Mouse (Mus musculus) forebrain, embryonic 14.5 days (tissue): ENCODE results near the gene Tom1l1. TPM values are rescaled to one million over a fixed set of nuclear protein-coding genes. Genes with fewer than 3 reads are reported as not detected.
"Not testable (repeated sequence)": the region's sequence is repeated elsewhere in the genome, so short reads cannot be mapped to it uniquely, and the experiment has no call there.

Experiments used
- ATAC-seq: fragments of 200-750 bp; cut with Nextera tagmentation; 2 replicates; pipeline ENCODE4 v1.8.0; 2017; ENCODE audit warnings: mild to moderate bottlenecking, moderate library complexity
- DNase-seq: peaks from one replicate; pipeline ENCODE4 v3.0.0-alpha.2; 2015; ENCODE audit warnings: low spot score
- H3K27ac ChIP-seq: fragments of 300-500 bp; sonication (generic); 2 replicates; pipeline ENCODE4 v1.5.1; 2014; ENCODE audit warnings: low read depth, mild to moderate bottlenecking, control low read depth, low read length, moderate library complexity
- H3K27me3 ChIP-seq: fragments of 300-500 bp; sonication (generic); replicated peaks from 2 replicates; pipeline ENCODE4 v1.6.1; 2014; ENCODE audit warnings: low read length, control low read depth, mixed read lengths; ENCODE audit not compliant: control insufficient read depth, insufficient read depth
- H3K36me3 ChIP-seq: fragments of 300-500 bp; sonication (generic); 2 replicates; pipeline ENCODE4 v1.6.1; 2014; ENCODE audit warnings: low read length, control low read depth; ENCODE audit not compliant: control insufficient read depth, insufficient read depth
- H3K4me1 ChIP-seq: fragments of 300-500 bp; sonication (generic); 2 replicates; pipeline ENCODE4 v1.6.1; 2014; ENCODE audit warnings: antibody characterized with exemption, low read length, control low read depth; ENCODE audit not compliant: control insufficient read depth, insufficient read depth
- H3K4me2 ChIP-seq: fragments of 300-500 bp; sonication (generic); 2 replicates; pipeline ENCODE4 v1.6.1; 2014; ENCODE audit warnings: mild to moderate bottlenecking, control low read depth, low read length
- H3K4me3 ChIP-seq: fragments of 300-500 bp; sonication (generic); 2 replicates; pipeline ENCODE4 v1.5.1; 2014; ENCODE audit warnings: low read depth, low read length, control low read depth
- H3K9ac ChIP-seq: fragments of 300-500 bp; sonication (generic); 2 replicates; pipeline ENCODE4 v1.6.1; 2014; ENCODE audit warnings: mild to moderate bottlenecking, low read length, control low read depth, moderate library complexity
- H3K9me3 ChIP-seq: fragments of 300-500 bp; sonication (generic); replicated peaks from 2 replicates; pipeline ENCODE4 v1.6.1; 2016; ENCODE audit warnings: low read length, control low read depth, mixed read lengths; ENCODE audit not compliant: control insufficient read depth
- whole genome bisulfite sequencing: fragments of 180-500 bp; shearing (Covaris S2); extraction: QIAGEN DNeasy Blood & Tissue Kit; methylation state at CpG from one replicate; pipeline ENCODE4 v1.1.7; 2014; 5-methylcytosine and 5-hydroxymethylcytosine counted together
- polyA plus RNA-seq: library from polyadenylated mRNA; unstranded; fragments of >200 nt; fragmentation: Nextera tagmentation; extraction: Ambion mirVana; gene quantifications from 2 replicates; pipeline ENCODE4 v1.2.1, GENCODE M21; 2014

Tom1l1 gene
- polyA plus RNA-seq: 13.9 and 14.0 TPM in 2 replicates

DNA sequence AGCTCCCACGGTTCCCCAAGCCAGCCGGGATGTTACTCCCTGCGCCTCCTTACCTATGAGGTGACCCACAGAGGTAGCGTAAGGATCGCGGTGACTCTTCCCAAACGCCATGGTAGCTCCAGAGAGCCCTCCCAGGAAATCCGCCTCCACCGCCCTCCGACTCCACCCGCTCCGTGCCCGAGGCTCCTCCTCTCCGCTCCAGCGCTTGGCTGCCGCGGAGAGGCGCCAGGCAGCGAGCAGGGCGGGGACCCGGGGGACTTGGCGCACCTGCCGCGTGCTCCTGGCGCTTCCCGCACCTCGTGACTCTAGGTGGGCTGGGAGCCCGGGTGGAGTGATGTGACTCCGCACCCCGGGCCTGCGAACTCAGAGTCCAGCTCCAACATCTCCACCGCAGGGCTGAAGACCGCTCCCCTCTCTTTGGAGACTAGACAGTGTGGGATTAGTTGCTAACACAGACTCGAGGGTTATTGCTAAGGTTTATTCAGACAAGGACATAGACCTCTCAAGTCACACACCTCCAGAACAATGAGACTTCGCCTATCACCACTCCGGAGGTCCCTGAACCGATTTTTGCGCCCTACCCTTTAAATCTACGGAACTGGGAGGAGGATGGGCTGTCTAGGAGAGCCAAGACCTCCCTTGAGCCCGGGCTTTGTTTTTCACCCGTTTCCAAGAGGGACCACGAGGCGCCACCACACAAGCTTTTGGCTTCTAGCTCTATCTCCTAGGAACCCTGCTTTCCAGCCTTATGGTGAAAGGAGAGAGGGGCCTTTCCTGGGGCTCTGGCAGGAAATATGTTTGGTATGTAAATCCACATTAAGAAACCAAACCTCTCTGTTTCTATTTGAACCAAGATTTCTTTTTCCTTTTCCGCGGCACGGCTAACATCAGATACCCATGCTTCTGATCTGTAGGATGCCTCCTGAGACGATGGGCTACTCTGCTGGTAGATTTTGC, at the start of gene Tom1l1:
Gene Tom1l1, minus strand, starts transcription at position 907 of the 957 bp plus-strand sequence.
- DNase-seq (peak; percentile 84), ATAC-seq (peak; percentile 96)
- H3K27ac ChIP-seq: 0 out of 2 replicates have a peak within 1 kb of the TSS, but pooled peaks have one; percentile 21
- no peaks in the 10 kb centered on the region for H3K9me3 ChIP-seq
- peak within 1 kb of the TSS; percentile 82 for H3K4me2 ChIP-seq
- no peaks in the 10 kb centered on the region for H3K4me1 ChIP-seq
- peak within 1 kb of the TSS; percentile 60 for H3K4me3 ChIP-seq
- 8% methylated on average over 47 of the region's 47 CpGs for WGBS
- H3K9ac ChIP-seq: peak within 1 kb of the TSS; percentile 66
- H3K36me3 ChIP-seq: no peaks in the 10 kb centered on the region
- H3K27me3 ChIP-seq: no peaks in the 10 kb centered on the region

DNA sequence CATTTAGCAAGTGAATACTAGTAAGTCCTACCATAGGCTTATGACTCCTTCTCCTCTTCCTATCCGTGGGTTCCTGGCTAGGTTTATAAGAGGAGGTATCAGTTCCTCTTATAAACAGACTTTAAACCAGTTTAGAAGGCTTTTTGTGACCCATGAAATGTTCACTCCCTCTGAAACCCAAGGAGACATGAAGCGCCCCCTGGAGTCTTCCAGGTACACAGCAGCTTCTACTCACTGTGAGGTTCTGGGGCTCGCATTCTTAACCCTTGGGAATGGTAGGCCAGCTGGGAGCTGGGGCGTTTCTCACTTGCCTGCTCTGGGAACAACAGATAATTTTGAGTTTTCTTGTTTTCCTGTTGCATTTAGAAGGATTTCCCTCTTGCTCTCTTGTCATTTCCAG, 45.4 kb upstream of the Tom1l1 start:
- H3K9me3 ChIP-seq: no peaks in the 10 kb centered on the region
- DNase-seq (no peak), ATAC-seq (no peak)
- WGBS: 78% methylated on average over 4 of the region's 4 CpGs
- no peak overlapping the region for H3K4me2 ChIP-seq
- no peaks in the 10 kb centered on the region for H3K27me3 ChIP-seq
- H3K4me3 ChIP-seq: no peak overlapping the region
- H3K36me3 ChIP-seq: no peaks in the 10 kb centered on the region
- no peak overlapping the region for H3K9ac ChIP-seq
- H3K4me1 ChIP-seq: no peaks in the 10 kb centered on the region
- no peak overlapping the region for H3K27ac ChIP-seq

DNA sequence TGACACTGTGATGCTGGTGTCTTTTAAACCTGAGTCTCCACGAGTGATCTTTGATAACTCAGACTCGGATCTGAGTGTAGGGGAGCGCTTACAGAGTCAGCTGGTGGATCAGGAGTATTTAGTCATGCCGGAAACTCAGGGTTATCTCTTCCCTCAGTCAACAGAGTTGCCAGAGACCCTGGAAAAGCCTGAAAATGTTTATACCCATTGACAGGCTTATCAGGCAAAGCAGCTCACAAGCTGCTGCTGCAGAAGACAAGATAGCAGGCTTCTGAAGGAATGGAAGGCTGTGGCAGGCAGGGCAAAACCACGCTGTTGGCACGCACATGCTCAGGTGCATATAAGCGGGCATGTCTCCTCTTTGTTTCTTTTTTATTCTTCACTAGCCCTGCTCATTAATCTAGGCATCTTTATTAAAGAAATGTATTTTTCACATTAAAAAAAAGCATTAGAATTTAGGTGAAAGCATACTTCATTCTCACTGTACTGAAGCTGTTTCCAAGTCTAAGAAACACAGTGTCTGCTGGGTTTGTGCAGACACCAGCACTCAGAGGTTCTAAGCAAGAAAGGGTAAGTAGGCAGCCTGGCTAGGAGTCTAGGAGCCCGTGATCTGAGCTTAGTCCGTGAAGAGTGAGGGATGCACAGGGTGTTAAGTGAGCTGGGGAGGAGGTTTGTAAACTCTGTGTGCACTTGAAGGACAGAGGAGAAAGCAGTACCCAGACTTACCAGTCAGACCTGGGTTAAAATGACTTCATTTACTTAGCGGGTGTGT, 39.4 kb upstream of the Tom1l1 start:
- Histone ChIP-seq H3K4me3 (no peak overlapping the region), H3K9ac (no peak overlapping the region), H3K4me1 (no peaks in the 10 kb centered on the region), H3K27ac (no peak overlapping the region), H3K4me2 (no peak overlapping the region), H3K9me3 (no peaks in the 10 kb centered on the region), H3K36me3 (no peaks in the 10 kb centered on the region), H3K27me3 (no peaks in the 10 kb centered on the region)
- DNase-seq: no peak
- 86% methylated on average over 10 of the region's 10 CpGs for WGBS
- ATAC-seq: no peak

DNA sequence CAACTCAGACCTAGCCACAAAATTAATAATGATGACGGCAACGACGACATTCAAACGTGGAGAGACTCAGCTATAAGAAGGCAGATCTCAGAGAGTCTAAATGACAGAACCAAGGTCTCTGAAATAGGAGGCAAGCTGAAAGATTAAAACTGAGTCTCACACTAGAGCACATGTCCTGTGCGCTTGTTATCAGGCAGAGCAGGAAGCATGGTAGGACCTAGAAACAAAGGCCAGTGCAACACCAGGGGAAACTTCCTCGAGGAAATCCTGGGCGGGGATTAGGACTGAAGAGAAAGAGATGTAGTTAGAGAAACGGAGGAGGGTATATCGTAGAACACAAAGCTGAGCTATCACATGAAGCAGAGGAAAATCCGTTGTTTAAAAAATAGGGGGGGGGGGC, 38.6 kb upstream of the Tom1l1 start:
- ATAC-seq (no peak), DNase-seq (no peak)
- H3K4me3 ChIP-seq: no peak overlapping the region
- H3K4me2 ChIP-seq: no peak overlapping the region
- H3K9ac ChIP-seq: no peak overlapping the region
- H3K27ac ChIP-seq: no peak overlapping the region
- 81% methylated on average over 10 of the region's 10 CpGs for WGBS
- H3K9me3 ChIP-seq: no peaks in the 10 kb centered on the region
- no peaks in the 10 kb centered on the region for H3K36me3 ChIP-seq
- no peaks in the 10 kb centered on the region for H3K4me1 ChIP-seq
- H3K27me3 ChIP-seq: no peaks in the 10 kb centered on the region

DNA sequence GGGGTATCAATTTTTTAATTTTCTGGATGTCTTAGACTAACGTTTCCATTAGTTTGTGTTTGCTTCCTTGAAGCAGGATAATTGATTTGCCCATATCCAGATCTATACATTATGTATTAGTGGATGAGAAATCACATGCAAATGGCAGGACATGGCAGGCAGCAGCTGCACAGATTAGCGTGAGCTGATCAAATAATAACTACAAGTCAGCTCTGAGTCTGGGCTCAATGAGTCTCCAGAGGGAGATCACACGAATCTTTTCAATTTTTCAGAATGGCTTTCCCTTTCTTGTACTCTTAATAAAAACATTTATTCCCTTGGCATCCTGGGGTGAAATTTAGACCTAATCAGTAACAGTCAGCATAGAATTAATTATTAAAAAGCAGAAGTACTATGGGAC, 34.1 kb upstream of the Tom1l1 start:
- H3K27me3 ChIP-seq: no peaks in the 10 kb centered on the region
- H3K27ac ChIP-seq: no peak overlapping the region
- WGBS: 57% methylated on average over 3 of the region's 3 CpGs
- no peaks in the 10 kb centered on the region for H3K4me1 ChIP-seq
- no peak overlapping the region for H3K9ac ChIP-seq
- no peak overlapping the region for H3K4me3 ChIP-seq
- no peaks in the 10 kb centered on the region for H3K36me3 ChIP-seq
- H3K4me2 ChIP-seq: no peak overlapping the region
- no peaks in the 10 kb centered on the region for H3K9me3 ChIP-seq
- ATAC-seq (no peak), DNase-seq (peak; percentile 34)

DNA sequence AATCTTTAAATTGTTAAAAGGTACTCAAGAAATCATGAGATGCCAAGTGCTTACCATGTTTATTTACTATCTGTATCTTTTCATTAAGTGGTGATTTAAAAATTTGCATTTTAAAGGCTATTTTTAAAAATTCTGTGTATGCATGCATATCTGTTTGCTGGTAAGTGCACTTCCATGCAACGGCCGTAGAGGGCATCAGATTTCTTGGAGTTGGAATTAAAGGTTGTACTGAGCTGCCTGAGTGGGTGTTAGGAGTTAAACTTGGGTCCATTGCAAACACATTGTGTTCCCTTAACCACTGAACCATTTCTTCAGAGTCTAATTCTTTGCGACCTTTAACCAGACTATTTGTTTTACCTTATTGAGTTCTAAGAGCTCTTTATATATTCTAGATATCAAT, 29.6 kb upstream of the Tom1l1 start:
- H3K36me3 ChIP-seq: no peaks in the 10 kb centered on the region
- no peak overlapping the region for H3K4me3 ChIP-seq
- no peaks in the 10 kb centered on the region for H3K9me3 ChIP-seq
- H3K4me1 ChIP-seq: no peaks in the 10 kb centered on the region
- H3K4me2 ChIP-seq: no peak overlapping the region
- no peak overlapping the region for H3K27ac ChIP-seq
- no peaks in the 10 kb centered on the region for H3K27me3 ChIP-seq
- ATAC-seq: no peak
- WGBS: 94% methylated on average over 3 of the region's 3 CpGs
- no peak overlapping the region for H3K9ac ChIP-seq
- DNase-seq: no peak

DNA sequence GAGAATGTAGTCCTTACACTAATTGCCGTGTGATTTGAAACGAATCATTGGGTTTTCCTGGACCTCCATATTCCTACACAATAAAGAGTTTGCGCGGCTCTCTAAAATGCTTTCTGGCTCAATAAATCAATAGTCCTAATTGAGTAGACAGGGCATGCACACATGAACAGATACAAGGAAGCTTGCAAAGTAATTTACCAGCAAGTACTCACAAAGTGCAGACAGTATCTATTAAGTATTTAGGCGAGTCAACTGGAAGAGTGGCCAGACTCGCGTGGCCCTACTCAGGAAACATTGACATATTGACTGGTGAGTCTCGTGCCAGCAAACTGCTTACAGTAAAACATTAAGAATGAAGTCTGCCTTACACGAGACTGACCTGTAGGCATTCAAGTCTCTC, 23.4 kb upstream of the Tom1l1 start:
- DNase-seq (no peak), ATAC-seq (no peak)
- WGBS: 82% methylated on average over 9 of the region's 9 CpGs

DNA sequence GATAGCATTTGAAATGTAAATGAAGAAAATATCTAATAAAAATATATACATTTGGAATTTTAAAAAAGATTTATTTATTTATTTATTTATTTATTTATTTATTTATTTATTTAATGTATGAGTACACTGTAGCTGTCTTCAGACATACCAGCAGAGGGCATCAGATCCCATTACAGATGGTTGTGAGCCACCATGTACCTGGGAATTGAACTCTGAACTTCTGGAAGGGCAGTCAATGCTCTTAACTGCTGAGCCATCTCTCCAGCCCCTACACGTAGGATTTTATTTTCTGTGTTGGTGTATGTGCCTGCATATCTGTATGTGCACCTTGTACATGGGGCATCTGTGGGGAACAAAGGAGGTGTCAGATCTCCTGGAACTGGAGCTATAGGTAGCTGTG, 19.0 kb upstream of the Tom1l1 start:
- not testable (repeated sequence) for DNase-seq, H3K4me3 ChIP-seq, H3K4me2 ChIP-seq, H3K4me1 ChIP-seq, ATAC-seq, H3K27me3 ChIP-seq, H3K27ac ChIP-seq, H3K9ac ChIP-seq, H3K36me3 ChIP-seq, H3K9me3 ChIP-seq
- WGBS: 97% methylated on average over 1 of the region's 1 CpGs

More for the DNA sequence above, 23.4 kb upstream of the Tom1l1 start:
- Histone ChIP-seq H3K36me3 (no peaks in the 10 kb centered on the region), H3K4me2 (no peak overlapping the region), H3K4me3 (no peak overlapping the region), H3K27ac (no peak overlapping the region), H3K4me1 (no peaks in the 10 kb centered on the region), H3K9me3 (no peaks in the 10 kb centered on the region), H3K27me3 (no peaks in the 10 kb centered on the region), H3K9ac (no peak overlapping the region)
